Mouse (Mus musculus) large intestine, adult 2 months (tissue): ENCODE data around the gene Tcaf1. TPM values are rescaled to one million over a fixed set of nuclear protein-coding genes. Genes with fewer than 3 reads are reported as not detected.

Experiments
- polyA plus RNA-seq: library from polyadenylated mRNA; depleted of rRNA; stranded (reverse); fragments of >200 nt; gene quantifications from 2 replicates; pipeline ENCODE4 v1.2.3, GENCODE M21; 2012; rRNA removed

Gene Tcaf1
- polyA plus RNA-seq, 1 experiment: 5.1 TPM

Other genes starting within 250 kb of the Tcaf1 start
- not detected in 2 replicates for gene Olfr458, start 244.9 kb downstream of the Tcaf1 start, polyA plus RNA-seq
- not detected in 2 replicates for gene Olfr457, start 233.8 kb downstream of the Tcaf1 start, polyA plus RNA-seq
- gene Olfr456, start 222.9 kb downstream of the Tcaf1 start, polyA plus RNA-seq: not detected in 2 replicates
- not detected in 2 replicates for gene Olfr455, start 162.5 kb downstream of the Tcaf1 start, polyA plus RNA-seq
- gene Tcaf3, start 112.4 kb downstream of the Tcaf1 start, polyA plus RNA-seq: not detected in 2 replicates
- 1.2 and 2.8 TPM in 2 replicates for gene Tcaf2, start 64.8 kb downstream of the Tcaf1 start, polyA plus RNA-seq
- not detected in 2 replicates for gene Olfr453, start 29.3 kb upstream of the Tcaf1 start, polyA plus RNA-seq
- not detected in 2 replicates for gene Olfr38, start 46.3 kb upstream of the Tcaf1 start, polyA plus RNA-seq
- gene Olfr452, start 75.0 kb upstream of the Tcaf1 start, polyA plus RNA-seq: not detected in 2 replicates
- gene Olfr450, start 101.9 kb upstream of the Tcaf1 start, polyA plus RNA-seq: not detected in 2 replicates
- not detected in 2 replicates for gene Olfr449, start 124.3 kb upstream of the Tcaf1 start, polyA plus RNA-seq
- gene Olfr448, start 180.4 kb upstream of the Tcaf1 start, polyA plus RNA-seq: not detected in 2 replicates
- not detected in 2 replicates for gene Olfr447, start 198.8 kb upstream of the Tcaf1 start, polyA plus RNA-seq
- not detected in 2 replicates for gene Olfr446, start 211.3 kb upstream of the Tcaf1 start, polyA plus RNA-seq
- not detected in 2 replicates for gene Olfr444, start 239.0 kb upstream of the Tcaf1 start, polyA plus RNA-seq